Mouse (Mus musculus): ENCODE results near the gene Wdr75.

Gene Wdr75

DNA sequence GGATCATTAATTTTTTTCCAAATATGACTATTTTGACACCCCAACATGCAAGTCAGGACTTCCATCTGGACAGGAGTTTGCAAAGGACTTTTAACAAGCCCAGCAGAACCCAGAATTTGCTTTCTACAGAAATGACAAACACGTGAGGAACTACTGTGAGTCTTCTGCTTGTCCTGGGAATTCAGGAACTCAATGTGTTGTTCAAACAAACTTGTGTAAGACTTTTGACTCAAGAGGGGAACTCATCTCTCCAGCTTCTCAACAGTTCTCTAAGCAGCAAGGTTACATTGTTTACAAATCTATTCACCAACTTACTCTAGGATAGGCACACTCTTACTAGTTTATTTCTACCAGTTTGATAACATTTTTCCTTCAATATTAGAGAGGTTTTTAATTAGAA, 63.1 kb downstream of the Wdr75 start:
- WGBS: 67% methylated on average over 1 of the region's 1 CpGs

DNA sequence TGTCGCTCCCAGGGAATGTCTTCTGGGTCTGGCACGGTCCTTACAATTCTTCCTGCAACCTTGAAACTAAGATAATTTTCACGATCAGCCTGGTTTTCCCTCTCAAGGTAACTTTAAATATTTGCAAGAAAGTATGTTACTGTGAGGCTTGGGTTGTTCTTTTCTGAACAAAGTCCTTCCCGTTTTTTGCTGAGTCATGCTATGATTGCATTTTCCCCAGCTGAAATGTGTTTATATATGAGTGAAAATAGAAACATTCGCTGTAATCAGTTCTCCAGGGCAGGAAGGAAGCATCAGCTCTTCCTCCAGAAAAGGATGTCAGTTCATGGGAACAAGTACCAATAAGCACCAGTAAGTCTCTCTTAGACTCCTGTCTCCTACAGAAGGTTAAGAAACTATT, 65.4 kb downstream of the Wdr75 start:
- 36% methylated on average over 5 of the region's 5 CpGs for WGBS

DNA sequence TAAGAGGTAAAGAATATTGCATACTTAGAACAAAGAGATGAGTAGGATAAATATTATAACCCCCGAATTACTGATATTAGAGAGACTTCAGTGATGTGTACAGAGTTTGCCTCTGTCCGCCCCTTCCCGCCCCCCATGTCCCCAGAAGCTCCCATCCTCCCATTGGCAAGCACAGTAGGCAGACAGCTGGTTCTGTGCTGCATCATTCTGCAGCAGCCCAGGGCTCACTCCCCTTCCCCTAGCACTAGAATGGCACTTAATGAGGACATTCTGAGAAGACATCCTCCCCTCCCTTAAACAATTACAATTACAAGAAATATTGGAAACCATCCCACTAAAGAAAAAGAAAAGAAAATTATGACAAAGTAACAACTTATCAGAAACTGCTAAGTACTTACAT, 68.7 kb downstream of the Wdr75 start:
- WGBS: 94% methylated on average over 3 of the region's 3 CpGs

DNA sequence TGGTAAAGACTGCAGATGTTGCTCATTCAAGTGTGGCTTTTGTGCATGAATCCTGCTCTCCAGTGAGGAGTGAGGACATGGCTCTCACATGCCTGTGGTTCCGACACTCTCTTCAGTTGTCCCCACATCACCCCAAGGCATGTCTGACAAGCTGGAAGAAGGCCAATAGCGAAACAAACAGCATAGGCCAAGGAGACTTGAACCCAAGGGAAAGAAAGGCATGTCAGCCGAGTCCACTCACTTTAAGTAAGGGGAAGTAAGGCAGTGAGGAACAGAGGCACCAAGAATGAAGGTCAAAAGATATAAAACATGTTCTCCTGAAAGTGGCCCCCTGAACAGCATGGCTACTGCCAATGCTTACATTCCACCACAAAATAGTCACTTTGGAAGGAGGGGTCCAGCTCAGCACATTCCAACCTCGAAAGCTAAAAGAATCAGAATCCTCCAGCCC, 69.6 kb downstream of the Wdr75 start:
- WGBS: 66% methylated on average over 4 of the region's 4 CpGs

DNA sequence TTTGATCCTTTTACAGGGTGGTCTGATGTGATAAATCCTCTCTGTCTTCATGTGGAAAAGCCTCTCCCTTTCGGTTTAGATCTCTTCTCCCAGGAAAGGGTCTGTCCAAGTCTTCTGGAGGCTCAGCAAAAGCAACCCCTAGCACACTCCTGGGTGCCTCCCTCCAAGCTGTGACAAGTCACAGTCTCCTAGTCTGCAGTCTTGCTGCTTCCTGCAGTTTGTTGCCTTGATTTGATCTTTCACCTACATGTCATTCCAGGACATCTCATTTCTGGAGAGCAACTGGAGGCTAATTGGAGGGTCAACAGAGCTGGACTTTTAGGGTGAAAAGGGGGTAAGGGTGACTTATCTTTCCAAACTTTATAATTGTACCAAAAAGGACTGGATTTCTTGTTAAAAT, 70.3 kb downstream of the Wdr75 start:
- WGBS: 62% methylated on average over 1 of the region's 1 CpGs

DNA sequence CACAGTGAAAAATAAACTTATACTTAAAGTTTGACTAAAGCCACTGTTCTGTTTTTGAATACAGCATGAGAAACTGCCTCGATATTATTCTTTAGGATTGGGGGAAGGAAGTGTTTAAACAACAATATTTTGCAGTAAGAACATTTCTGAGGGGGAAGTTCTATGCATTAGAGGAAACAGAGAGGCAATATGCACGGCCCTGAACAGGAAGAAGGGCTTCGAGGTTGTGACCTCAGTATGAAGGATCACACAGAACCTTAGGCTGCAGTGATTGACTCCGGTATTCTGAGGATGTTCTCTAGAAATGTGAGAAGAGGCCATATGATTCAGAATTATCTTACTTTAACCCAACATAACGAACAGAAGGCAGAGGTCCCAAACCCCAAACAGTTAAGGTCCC, 70.8 kb downstream of the Wdr75 start:
- WGBS: 77% methylated on average over 5 of the region's 5 CpGs

DNA sequence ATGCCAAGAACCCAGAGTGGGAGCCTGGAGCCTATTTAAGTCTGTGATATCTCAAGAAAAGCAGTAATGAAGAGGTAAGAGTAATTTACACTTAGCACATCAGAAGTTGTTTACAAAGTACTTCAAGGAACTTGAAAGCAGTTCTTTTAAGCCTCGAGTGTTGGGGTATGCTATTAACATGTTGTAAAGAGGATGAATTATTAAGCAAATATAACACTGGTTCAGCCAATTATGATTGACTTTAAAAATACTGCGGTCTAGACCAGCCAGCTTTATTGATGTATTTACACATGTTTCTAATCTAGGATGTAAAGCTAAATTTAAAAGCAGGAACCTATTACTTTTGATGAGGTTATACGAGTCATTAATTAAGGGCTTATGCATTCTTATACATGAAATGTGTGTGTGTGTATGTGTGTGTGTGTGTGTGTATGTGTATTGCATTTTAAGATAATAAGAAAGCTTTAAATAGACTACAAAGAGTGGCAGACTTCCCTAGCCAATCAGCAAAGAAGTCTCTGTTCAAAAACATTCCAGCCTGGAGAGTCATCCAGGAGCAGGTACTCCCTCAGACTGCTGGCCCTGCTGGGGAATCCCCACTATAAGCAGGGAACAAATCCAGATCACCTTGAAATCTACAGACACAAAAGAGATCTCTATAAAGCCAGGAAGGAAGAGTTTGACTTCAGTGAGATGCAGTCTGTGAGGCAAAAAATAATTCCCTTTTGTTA, 71.5 kb downstream of the Wdr75 start:
- 71% methylated on average over 3 of the region's 3 CpGs for WGBS

DNA sequence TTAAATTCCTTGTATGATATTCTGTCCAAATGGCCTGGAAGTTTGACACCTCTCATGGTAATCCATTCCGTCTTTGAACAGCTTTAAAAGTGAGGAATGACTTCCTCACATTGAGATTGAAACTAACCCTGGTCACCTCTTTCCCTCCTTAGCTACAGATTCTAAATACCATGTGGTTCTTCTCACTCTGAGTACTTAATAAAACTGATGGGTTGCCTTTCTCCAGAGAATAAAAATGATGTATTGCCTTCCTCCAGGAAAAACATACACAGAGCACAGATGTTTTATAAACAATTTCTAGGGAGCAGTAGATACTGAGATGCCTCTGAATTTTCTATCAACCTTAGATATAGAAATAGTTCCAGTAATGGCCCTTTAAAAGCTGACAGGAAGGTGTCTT, 73.1 kb downstream of the Wdr75 start:
- WGBS: 69% methylated on average over 1 of the region's 1 CpGs

DNA sequence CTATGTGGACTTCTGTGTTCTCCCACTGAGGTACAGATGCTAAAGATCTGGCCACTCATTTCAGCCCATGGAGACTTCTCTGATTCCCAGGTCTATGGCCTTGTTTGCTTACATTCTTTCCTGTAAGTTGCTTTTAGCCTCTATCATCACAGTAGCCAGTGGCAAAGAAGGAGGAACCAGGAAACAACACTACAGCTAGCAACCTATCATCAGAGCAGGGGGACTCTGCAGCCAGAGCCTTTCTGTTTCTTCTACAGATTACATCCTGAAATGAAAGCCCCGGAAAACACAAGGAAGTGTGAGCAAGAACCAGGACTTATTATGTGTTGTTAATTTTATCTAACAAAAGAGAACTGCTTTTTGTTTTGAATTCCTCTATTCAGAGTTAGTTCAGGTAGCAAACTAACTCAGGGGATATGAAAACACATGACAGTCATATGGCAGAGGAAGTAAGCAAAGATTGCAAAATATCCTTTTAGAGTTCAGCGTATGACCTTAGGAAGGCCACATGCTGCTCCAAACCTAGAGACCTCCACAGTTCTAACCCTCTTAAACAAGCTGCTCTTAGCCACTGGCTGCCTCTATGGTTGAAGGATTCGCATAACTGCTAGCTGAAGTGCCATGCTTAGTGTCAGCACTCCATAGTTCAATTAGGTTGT, 73.6 kb downstream of the Wdr75 start:
- WGBS: 79% methylated on average over 3 of the region's 3 CpGs

Data from cerebral cortex, adult 2 months (tissue).